Mouse (Mus musculus) ES-E14 (cell line): Measurements from ENCODE around the gene Gmppa.

ENCODE experiments used
- HCFC1 ChIP-seq: IDR thresholded peaks from 2 replicates; pipeline ENCODE4 v1.6.1; 2012; ENCODE audit warnings: low read length, inconsistent platforms, borderline replicate concordance; ENCODE audit not compliant: insufficient read depth
- MAFK ChIP-seq: IDR thresholded peaks from 2 replicates; pipeline ENCODE4 v1.6.1; 2014; ENCODE audit warnings: mild to moderate bottlenecking, low read depth, low read length, inconsistent platforms; ENCODE audit not compliant: insufficient read depth
- ZNF384 ChIP-seq: IDR thresholded peaks from 2 replicates; pipeline ENCODE4 v1.6.1; 2012; ENCODE audit warnings: low read depth, low read length, inconsistent platforms

GRCm38 (mm10) chr1:75447265-75448051, 11.7 kb downstream of the Gmppa start:
- TF ChIP-seq HCFC1 (no peak), MAFK (no peak), ZNF384 (no peak)
